Mouse (Mus musculus): ENCODE results near the gene Slc15a1. TPM values are rescaled to one million over a fixed set of nuclear protein-coding genes. Genes with fewer than 3 reads are reported as not detected.

Slc15a1 gene
- not detected in 2 replicates for polyA plus RNA-seq (2012)

GRCm38 (mm10) chr14:121504781-121505484 is at the start of gene Slc15a1:
Slc15a1 (minus strand) TSS chr14:121505252.

Other genes with a start within 250 kb of the Slc15a1 start
- 71.6 and 76.6 TPM in 2 replicates for gene Stk24, start 125.2 kb downstream of the Slc15a1 start, polyA plus RNA-seq (2012)